Mouse (Mus musculus): ENCODE measurements around the gene Cebpg. TPM values are rescaled to one million over a fixed set of nuclear protein-coding genes. Genes with fewer than 3 reads are reported as not detected.

Gene Cebpg
- total and polyA plus RNA-seq, 3 experiments = 6.0 to 26.1 (median 21.9) TPM

DNA sequence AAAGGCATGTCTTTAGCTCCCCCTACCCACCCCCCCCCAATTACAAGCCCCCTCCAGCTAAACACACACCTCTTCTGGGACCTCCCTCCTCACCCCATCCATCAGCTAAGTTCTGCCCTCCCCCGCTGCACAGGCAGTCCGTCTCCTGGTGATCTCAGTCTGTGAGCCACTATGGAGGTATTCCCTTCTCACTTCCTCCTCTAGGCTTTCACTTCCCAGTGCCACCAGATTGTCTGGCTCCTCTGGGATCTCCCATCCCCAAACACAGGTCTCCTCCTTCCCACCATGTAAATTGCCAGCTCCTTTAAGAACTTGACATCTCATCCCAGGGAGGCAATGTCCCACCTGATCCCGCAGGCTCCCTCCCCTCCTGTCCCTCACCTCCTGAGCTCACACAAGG lies 9.6 kb upstream of the Cebpg start:
- TF ChIP-seq CTCF (IDR thresholded peaks at IDR 0.05) = no peak
- no peak for TF ChIP-seq POLR2A (IDR thresholded peaks at IDR 0.05; ENCODE audit: insufficient read depth, low read depth, low read length)
- TF ChIP-seq EP300 (IDR thresholded peaks at IDR 0.05; ENCODE audit: insufficient read depth, low read depth, low read length) = no peak
- Histone ChIP-seq H3K9ac (ENCODE audit: low read depth, low read length) (no peak overlapping the region), H3K27ac (no peak overlapping the region), H3K79me2 (replicated peaks; ENCODE audit: control insufficient read depth, insufficient read depth, low read length) (no peaks in the 10 kb centered on the region), H3K4me3 (no peak overlapping the region), H3K36me3 (ENCODE audit: control insufficient read depth, insufficient read depth, low read length) (no peaks in the 10 kb centered on the region), H3K27me3 (ENCODE audit: control insufficient read depth, insufficient read depth, low read length) (no peaks in the 10 kb centered on the region), H3K4me1 (ENCODE audit: control insufficient read depth, insufficient read depth, low read length) (no peaks in the 10 kb centered on the region)
- intact Hi-C loops (cut with DNase I) = no loop called here
- 67% methylated on average over 3 of the region's 3 CpGs for WGBS
- peak in 1 of 2 experiments; percentile 24 for DNase-seq

DNA sequence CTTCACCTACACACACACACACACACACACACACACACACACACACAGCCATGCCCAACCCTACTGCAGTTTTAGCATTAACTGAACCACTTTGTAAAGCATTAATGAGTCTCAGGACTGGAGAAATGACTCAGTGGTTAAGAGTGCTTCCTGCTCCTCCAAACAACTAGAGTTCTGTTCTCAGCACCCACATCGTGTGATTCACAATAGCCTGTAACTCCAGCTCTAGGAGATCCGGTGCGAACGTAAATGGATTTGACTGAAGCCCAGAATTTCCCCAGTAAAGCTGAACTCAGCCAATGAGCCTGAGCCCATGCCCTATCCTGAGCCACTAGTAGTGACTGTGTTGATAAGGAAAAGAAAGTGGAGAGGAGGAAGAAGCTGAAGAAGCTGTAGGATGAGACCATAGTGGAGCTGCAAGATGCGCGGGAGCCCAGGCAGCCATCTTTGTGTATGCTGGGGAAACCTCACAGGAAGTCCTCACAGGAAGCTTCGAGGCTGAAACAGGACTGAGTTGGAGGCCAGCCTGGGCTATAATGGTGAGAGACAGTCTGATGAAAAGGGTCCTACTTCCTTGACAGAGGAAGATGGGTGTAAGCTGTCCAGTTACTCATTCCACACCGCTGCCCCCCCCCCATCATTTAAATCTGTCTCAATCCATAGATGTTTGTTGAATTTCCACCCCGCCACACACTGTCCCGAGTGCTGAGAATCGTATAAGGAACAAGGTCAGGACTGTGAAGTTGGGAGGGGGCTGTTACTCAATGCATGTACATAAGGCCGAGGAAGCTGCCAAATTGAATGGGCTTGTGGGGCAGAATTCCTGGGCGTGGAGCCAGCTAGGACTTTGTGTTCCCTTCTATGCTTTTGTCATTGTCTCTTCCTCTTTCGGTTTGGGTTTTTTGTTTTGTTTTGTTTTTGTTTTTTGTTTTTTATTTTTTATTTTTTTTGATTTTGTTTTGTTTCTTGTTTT lies 8.2 kb upstream of the Cebpg start:
- H3K27me3 ChIP-seq (ENCODE audit: control insufficient read depth, insufficient read depth, low read length) = no peaks in the 10 kb centered on the region
- intact Hi-C loops (cut with DNase I) = no loop called here
- DNase-seq = peak; percentile 54 to 73
- WGBS = 66% methylated on average over 14 of the region's 14 CpGs
- H3K4me3 ChIP-seq = no peak overlapping the region
- no peaks in the 10 kb centered on the region for H3K36me3 ChIP-seq (ENCODE audit: control insufficient read depth, insufficient read depth, low read length)
- no peaks in the 10 kb centered on the region for H3K79me2 ChIP-seq (replicated peaks; ENCODE audit: control insufficient read depth, insufficient read depth, low read length)
- no peak overlapping the region for H3K9ac ChIP-seq (ENCODE audit: low read depth, low read length)
- TF ChIP-seq EP300 (IDR thresholded peaks at IDR 0.05; ENCODE audit: insufficient read depth, low read depth, low read length) (peak; percentile 66; the same call in 1 of the 2 replicates), CTCF (IDR thresholded peaks at IDR 0.05) (no peak), POLR2A (IDR thresholded peaks at IDR 0.05; ENCODE audit: insufficient read depth, low read depth, low read length) (no peak)
- H3K27ac ChIP-seq = no peak overlapping the region
- no peaks in the 10 kb centered on the region for H3K4me1 ChIP-seq (ENCODE audit: control insufficient read depth, insufficient read depth, low read length)

DNA sequence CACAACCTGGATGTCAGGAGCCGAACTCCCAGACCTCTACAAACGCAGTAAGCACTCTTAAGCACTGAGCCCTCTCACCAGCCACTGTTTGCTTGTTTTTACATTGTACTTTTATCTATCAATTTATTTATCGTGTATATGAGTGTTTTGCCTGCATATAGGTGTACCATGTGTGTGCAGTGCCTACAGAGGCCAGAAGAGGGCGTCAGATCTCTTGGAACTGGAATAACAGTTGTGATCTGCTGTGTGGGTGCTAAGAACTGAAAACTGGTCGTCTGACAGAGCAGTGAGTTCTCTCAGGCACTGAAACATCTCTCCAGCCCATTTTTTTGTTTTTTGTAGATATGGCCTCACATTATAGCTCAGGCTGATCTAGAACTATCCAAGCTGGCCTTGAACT lies 3.1 kb upstream of the Cebpg start:
- TF ChIP-seq CTCF (IDR thresholded peaks at IDR 0.05) = peak; percentile 31
- no peak for TF ChIP-seq EP300 (IDR thresholded peaks at IDR 0.05; ENCODE audit: insufficient read depth, low read depth, low read length)
- no peak for TF ChIP-seq POLR2A (IDR thresholded peaks at IDR 0.05; ENCODE audit: insufficient read depth, low read depth, low read length)
- no peaks in the 10 kb centered on the region for H3K79me2 ChIP-seq (replicated peaks; ENCODE audit: control insufficient read depth, insufficient read depth, low read length)
- no peaks in the 10 kb centered on the region for H3K27me3 ChIP-seq (ENCODE audit: control insufficient read depth, insufficient read depth, low read length)
- intact Hi-C loops (cut with DNase I) = no loop called here
- no peak for DNase-seq
- no peak overlapping the region for H3K27ac ChIP-seq
- peaks cover 4% of the 10 kb centered on the region for H3K4me1 ChIP-seq (ENCODE audit: control insufficient read depth, insufficient read depth, low read length)
- no peak overlapping the region for H3K4me3 ChIP-seq
- WGBS = 72% methylated on average over 5 of the region's 5 CpGs
- no peak overlapping the region for H3K9ac ChIP-seq (ENCODE audit: low read depth, low read length)
- peaks cover 4% of the 10 kb centered on the region for H3K36me3 ChIP-seq (ENCODE audit: control insufficient read depth, insufficient read depth, low read length)

DNA sequence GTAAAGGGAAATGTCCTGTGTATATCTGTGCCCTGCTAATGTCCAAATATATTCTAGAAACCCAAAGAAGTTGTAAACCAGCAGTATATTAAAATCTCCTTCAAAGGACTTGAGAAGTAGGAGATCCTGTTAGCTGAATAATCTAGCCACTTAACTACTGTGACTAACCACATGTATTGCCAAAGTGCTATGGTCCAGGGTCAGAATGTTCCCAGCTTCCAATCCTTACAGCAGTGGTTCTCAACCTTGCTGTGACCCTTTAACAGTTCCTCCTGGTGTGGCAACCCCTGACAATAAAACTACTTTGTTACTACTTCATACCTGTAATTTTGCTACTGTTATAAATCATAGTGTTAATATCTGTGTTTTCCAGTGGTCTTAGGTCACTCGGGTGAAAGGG lies 2.0 kb upstream of the Cebpg start:
- H3K36me3 ChIP-seq (ENCODE audit: control insufficient read depth, insufficient read depth, low read length) = peaks cover 9% of the 10 kb centered on the region
- H3K9ac ChIP-seq (ENCODE audit: low read depth, low read length) = no peak overlapping the region
- H3K4me3 ChIP-seq = no peak overlapping the region
- DNase-seq = no peak
- WGBS = 82% methylated on average over 1 of the region's 1 CpGs
- intact Hi-C loops (cut with DNase I) = no loop called here
- H3K4me1 ChIP-seq (ENCODE audit: control insufficient read depth, insufficient read depth, low read length) = peaks cover 6% of the 10 kb centered on the region
- H3K27ac ChIP-seq = peak overlapping the region; percentile 96
- no peak for TF ChIP-seq CTCF (IDR thresholded peaks at IDR 0.05)
- TF ChIP-seq EP300 (IDR thresholded peaks at IDR 0.05; ENCODE audit: insufficient read depth, low read depth, low read length) = no peak
- no peak for TF ChIP-seq POLR2A (IDR thresholded peaks at IDR 0.05; ENCODE audit: insufficient read depth, low read depth, low read length)
- no peaks in the 10 kb centered on the region for H3K27me3 ChIP-seq (ENCODE audit: control insufficient read depth, insufficient read depth, low read length)
- H3K79me2 ChIP-seq (replicated peaks; ENCODE audit: control insufficient read depth, insufficient read depth, low read length) = no peaks in the 10 kb centered on the region

DNA sequence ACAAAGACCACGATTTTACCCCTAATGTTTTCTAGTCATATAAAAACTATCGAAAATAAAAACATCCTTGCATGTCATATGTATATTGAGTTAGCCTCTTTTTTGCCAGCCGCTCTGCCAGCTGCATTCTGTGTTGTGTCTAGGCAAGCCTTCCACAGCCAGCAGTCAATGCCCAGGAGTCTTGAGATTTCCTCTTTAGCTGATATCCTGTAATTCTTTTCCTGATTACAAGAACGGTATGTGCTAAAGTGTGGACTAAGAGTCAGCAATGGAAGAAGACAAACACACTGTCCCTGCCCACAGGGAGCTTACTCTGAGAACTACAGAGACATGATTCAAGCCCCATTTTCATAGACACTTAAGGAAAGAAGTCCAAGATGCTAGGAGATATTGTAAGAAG lies 1.2 kb upstream of the Cebpg start:
- Histone ChIP-seq H3K4me3 (peak overlapping the region; percentile 8; the same call in 1 of the 2 replicates), H3K4me1 (ENCODE audit: control insufficient read depth, insufficient read depth, low read length) (peaks cover 6% of the 10 kb centered on the region), H3K27me3 (ENCODE audit: control insufficient read depth, insufficient read depth, low read length) (no peaks in the 10 kb centered on the region), H3K79me2 (replicated peaks; ENCODE audit: control insufficient read depth, insufficient read depth, low read length) (no peaks in the 10 kb centered on the region), H3K27ac (peak overlapping the region; percentile 96), H3K36me3 (ENCODE audit: control insufficient read depth, insufficient read depth, low read length) (peaks cover 10% of the 10 kb centered on the region), H3K9ac (ENCODE audit: low read depth, low read length) (no peak overlapping the region)
- 48% methylated on average over 4 of the region's 4 CpGs for WGBS
- DNase-seq = no peak
- TF ChIP-seq POLR2A (IDR thresholded peaks at IDR 0.05; ENCODE audit: insufficient read depth, low read depth, low read length) = 0 out of 2 replicates have a peak, but pooled peaks have one; percentile 18
- no peak for TF ChIP-seq CTCF (IDR thresholded peaks at IDR 0.05)
- intact Hi-C loops (cut with DNase I) = no loop called here

DNA sequence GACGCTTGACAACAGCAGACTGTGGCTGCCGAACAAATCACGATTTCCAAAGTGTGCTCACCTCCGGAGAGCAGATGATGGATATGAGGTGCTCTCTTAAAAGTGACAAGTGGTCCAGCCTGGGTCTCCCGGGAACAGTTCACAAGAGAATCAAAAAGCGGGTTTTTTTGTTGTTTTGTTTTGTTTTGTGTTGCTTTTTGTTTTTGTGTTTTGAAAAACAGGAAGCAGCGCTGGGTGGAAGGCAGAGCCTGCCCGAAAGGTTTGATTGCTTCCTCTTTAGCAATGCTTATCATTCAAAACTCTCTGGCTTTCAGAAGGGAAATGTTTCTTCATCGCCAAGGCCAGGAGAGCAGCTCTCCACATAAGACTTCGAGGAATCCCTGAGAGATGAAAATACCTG lies 626 bp upstream of the Cebpg start:
- TF ChIP-seq POLR2A (IDR thresholded peaks at IDR 0.05; ENCODE audit: insufficient read depth, low read depth, low read length) = no peak
- TF ChIP-seq CTCF (IDR thresholded peaks at IDR 0.05) = no peak
- no peak for TF ChIP-seq EP300 (IDR thresholded peaks at IDR 0.05; ENCODE audit: insufficient read depth, low read depth, low read length)
- Histone ChIP-seq H3K27ac (peak overlapping the region; percentile 96), H3K79me2 (replicated peaks; ENCODE audit: control insufficient read depth, insufficient read depth, low read length) (no peaks in the 10 kb centered on the region), H3K4me3 (peak overlapping the region; percentile 91), H3K36me3 (ENCODE audit: control insufficient read depth, insufficient read depth, low read length) (peaks cover 11% of the 10 kb centered on the region), H3K4me1 (ENCODE audit: control insufficient read depth, insufficient read depth, low read length) (peaks cover 6% of the 10 kb centered on the region), H3K27me3 (ENCODE audit: control insufficient read depth, insufficient read depth, low read length) (no peaks in the 10 kb centered on the region), H3K9ac (ENCODE audit: low read depth, low read length) (peak overlapping the region; percentile 65)
- WGBS = 12% methylated on average over 10 of the region's 10 CpGs
- intact Hi-C loops (cut with DNase I) = loop anchor here (1.0 kb wide), 2 partner anchors 23 to 61 kb away; no protein-coding TSS in a partner anchor
- DNase-seq = peak in 1 of 2 experiments; percentile 35
